Mouse (Mus musculus) ES-CJ7 (cell line): ENCODE data around the gene Fam107a.
"Not testable (repeated sequence)": the region's sequence is repeated elsewhere in the genome, so short reads cannot be mapped to it uniquely, and the experiment has no call there.

ENCODE experiments used
- DNase-seq: peaks from one replicate; pipeline ENCODE4 v3.0.0; 2011; ENCODE audit warnings: low read depth, low spot score

Gene Fam107a

DNA sequence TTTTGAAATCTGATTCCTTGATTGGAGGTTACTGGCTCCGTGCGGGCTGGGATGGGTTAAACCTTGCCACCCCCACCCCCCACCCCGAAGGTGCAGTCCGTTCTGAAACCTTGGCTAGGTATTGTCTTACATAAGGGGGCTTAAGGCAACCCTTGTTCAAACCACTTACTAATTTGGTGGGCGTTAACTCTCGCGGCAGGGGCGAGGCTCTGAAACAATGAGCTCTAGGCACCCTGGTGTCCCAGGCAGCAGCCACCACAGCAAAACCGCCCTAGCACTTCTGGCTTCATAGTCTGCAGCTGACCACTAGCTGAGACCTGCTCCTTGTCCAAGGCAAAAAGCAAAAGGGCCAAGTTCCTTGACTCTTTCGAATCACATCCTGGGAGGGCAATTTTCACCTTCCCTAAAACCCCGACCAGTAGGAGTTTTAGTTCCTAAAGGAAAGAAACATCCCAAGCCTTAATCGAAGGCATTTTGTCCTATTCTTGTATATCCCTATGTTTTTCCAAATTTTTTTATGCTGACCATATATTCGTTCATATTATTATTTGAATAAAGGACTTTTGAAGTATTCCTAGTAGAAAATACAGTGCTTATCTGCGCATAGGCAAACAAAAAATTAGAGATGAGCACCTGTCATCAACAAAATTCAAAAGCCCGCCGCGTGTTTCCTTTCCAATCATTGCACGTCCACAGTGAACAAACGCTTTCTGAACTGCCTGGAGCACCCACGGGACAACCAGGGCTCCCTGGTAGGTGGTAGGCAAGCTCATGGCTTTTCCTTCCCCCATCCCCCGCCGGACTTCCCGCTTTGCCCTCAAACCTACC is 1.2 kb downstream of the Fam107a start:
- peak; percentile 56 for DNase-seq

DNA sequence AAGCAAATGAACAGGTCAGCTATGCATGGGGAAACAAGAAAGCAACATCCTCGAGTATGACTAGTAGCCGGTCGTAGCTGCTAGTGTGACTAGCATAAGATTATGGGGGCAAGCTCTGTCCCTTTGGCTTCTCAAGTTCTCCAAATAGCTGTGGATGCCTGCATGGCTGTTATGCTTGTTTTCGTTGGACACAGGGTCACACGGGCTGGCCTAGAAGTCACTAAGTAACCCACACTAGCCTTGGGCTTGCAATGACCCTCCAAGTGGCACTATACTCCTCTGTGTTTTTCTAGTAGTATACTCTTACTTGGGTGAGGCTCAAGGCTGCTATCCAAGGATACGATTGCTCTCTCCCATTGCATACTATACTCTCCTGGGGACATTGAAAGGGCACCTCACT is 2.7 kb downstream of the Fam107a start:
- DNase-seq: no peak

DNA sequence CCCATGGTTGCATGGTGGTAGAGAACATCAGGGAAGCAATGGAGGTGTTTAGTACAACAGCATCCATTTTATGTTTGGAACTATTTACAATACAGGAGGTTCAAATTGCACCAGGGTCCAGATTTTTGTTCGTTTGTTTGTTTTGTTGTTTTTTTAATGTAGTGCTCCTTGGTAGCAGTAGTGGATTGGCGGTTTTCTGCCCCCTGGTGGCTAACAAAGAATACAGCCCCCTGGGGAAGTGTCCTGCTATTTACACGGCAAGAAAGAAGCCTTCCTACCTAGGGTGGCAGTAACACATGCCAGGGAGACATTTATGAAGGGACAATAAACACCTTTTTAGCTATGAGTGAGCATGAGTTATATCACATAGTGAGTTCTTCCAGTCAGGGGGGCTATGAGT is 3.3 kb downstream of the Fam107a start:
- peak; percentile 28 for DNase-seq

DNA sequence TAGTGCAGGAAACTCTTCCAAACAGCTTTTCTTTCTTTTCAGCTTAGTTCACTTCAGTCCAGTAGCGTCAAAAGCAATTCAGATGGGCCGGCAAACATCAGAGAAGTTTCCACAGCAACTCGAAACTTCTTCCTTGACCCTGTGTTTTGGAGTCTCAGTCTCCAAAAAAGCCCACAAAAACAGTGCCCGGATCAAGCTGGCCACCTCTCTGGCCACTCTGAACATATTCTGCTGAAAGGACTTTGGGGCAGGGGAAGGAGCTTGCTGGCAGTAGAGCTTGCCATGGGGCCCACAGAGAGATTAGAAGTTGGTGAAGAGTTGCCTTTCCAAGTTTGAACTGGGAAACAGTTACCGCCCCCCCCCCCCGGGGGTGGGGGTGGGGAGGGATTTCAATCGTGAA is 3.9 kb downstream of the Fam107a start:
- no peak for DNase-seq

DNA sequence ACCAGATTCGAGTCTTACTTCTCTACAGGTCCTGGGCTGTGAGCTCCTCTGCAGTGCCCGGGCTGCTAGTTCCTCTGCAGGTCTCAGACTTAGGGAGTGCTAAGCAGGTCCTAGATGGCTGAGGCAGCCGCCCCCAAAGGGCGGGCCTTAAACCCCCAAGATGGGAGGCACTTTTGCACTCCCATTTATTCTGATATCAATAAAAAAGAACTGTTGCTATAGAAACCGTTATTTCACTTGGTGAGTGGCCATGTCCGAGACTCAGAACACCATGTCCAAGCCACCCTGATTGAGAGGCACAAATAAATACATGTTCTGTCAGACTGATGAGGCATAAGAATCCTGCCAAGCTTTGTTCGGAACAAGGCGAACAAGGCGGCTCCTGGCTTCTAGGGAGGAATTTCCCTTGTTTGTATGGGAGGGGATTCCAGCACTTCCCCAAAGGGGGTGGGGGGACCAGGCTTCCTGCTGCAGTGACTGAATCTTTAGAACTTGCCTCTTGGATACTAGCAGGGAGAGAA is 8.1 kb downstream of the Fam107a start:
- DNase-seq: no peak

DNA sequence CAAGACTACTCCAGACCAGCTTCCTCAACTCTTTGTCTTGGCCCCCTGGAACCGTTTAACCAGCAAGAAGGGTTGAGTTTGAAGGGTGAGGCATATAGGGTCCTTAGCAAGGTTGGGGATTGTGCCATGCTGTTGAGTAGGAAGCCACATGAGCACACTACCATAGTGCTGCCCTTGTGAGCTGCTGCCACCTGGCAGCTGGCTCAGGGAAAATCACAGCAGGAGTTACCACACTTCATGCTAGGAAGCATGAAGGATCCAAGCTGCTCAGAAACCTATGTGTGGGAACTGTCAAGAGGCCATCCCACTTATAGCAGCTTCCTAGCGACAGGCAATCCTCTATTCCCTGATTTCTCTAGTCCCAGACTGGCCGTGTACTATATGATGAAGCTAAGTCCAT is 9.2 kb downstream of the Fam107a start:
- DNase-seq: no peak

DNA sequence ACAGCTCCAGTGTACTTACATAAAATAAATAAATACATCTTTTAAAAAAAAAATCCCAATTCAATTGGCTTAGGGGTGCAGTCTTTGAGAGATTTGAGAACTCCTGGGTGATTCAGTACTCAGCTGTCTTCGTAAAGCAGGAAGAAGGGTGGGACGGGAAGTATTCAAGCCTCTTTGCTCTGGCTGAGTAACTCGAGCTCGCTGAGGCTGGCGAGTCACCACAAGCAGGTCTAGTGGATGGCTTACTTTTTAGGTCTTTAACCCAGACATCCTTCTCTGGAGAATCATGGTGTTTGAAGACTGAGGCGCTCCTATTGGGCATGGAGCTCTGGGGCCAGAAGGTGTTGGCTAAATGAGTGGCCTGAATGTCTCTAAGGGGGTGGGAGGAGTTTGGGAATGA is 10.9 kb downstream of the Fam107a start:
- no peak for DNase-seq

DNA sequence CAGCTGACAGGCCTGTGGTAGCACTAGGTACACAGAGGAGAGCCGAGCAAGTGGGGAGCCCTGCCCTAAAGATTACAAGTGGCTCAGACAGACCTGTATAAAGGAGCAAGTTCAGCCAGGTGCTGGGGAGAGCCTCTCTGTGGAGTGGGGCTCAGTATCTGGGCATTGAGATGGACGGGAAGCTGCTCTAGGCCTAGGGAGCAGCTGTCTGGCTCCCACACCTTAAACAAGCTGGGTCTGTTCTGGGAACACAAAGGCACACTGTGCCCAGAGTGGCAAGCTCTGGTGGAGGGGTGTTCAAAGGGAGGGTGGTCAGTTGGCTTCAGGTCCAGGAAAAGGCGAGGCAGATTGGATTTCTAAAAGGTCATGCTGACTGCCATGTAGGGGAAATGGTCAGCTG is 12.8 kb downstream of the Fam107a start:
- DNase-seq: no peak

DNA sequence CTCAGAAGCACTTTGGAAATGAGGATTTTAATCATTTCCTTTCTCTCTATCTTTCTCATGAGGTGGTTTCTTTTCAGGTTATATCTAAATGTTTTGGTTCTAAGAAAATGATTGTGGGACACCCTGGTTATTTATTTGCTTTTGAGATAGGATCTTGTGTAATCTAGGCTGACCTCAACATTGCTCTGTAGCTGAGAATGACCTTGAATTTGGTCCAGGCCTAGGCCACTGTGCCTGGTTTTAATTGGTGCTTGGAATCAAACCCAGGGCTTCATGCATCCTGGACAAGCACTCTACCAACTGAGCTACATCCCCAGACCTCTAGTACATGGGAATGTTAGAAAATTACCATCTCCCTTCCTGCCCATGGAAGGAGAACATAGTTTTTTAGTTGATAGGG is 13.7 kb downstream of the Fam107a start:
- DNase-seq: no peak

DNA sequence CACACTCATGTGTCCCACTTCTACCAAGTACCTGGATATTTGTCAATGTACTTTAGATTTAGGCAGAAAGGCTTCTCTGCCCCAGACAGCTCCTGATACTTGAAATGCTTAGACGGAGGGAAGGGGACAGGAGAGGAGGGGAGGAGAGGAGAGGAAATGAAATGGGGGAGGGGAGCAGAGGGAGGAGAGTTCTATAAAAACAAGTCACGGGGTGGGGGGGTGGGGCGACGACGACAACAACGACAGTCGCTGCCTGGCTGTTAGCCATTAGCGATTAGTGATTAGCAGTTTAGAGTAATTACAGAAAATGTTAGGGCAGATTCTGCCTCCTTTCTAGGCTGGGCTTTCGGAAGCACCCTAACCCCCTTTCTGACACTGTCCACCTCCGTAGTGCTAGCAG is 15.1 kb downstream of the Fam107a start:
- DNase-seq: no peak

DNA sequence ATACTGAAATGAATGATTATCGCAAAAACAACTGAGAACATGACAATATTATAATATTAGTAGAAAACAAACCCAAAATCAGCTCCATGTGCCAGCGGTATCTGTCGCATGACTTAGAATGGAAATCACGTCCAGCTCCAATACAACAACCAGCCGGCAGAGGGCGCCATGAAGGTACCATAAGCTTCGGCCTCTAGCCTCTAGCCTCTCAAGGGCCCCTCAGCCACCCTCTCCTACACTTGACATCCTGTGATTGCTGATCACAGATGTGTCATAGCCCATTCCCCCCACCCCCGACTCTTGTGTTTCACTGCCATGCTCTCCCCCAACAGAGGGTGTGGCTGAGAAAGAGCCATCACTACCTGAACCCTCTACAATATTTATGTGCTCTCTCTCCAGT is 17.5 kb downstream of the Fam107a start:
- peak; percentile 79 for DNase-seq

DNA sequence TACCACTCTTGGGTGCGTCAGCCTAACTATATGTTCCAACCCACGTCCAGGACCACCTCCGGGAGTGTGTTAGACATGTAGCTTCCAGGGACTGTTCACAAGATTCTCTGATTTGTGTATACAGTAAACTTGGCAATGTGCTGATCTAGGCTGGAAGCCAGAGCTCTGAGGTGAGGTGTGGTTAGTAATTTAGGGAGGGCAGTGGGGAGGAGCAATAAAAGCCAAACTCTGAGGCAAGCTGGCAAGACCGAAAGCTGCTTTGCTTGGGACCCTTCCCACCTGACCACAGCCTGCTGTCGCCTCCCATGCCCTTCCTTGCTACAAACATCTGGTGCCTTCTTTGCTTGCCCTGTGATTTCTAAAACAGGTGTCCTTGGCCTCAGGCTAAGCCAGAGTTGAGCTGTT is 19.9 kb downstream of the Fam107a start:
- DNase-seq: no peak

DNA sequence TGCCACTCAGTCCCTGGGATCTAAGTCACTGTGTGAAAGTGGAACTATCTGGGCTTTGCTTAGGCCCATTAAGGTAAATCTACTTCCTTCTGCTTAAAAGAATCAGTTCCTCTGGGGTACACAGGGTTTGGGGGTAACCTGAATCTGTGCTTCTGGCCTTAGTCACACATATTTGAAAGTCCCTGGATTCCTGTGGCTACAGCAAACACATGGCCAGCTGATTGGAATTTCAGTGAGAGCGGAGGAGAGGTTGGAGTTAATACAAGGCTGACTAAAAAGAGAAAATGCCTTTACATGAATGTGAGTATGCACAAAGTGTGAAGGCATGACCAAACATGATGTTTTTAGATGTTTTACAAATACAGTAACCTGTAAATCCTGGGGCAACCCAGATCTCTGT is 23.6 kb downstream of the Fam107a start:
- DNase-seq: no peak

DNA sequence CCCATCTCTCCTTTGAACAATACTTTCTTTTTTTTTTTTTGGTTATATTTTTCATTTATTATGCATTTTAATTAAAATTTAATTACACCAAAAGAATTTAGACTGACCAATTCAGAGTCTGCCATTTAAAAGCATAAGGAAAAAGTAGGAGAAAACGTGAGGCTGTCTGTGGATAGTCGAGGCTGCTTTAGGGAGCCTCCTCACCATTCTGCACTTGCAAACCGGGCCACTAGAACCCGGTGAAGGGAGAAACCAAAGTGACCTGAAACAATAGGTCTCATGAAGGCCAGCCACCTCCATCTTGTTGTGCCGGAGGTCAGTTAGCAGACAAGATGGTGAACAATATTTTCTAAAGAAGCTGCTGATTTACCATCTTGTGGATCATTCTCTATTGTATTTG is 31.2 kb downstream of the Fam107a start:
- DNase-seq: peak; percentile 47

DNA sequence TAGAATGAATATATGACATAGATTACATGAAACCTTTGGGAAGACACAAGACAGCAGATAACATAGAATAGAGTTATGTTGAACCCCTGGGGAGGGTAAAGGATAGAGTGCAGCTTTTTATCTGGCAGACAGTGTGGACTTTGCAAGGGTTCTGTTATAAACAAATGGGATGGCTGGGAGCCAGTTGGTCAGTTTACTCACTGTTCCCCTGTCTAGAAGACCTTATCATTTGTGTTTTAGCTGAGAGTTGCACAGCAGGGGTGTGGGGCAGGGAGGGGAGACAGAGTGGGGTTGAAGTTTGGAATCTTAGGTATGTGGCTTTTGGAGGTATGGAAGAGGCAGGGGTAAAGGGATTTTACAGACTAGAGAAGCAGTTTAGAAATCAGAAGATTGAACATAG is 34.0 kb downstream of the Fam107a start:
- peak; percentile 28 for DNase-seq

DNA sequence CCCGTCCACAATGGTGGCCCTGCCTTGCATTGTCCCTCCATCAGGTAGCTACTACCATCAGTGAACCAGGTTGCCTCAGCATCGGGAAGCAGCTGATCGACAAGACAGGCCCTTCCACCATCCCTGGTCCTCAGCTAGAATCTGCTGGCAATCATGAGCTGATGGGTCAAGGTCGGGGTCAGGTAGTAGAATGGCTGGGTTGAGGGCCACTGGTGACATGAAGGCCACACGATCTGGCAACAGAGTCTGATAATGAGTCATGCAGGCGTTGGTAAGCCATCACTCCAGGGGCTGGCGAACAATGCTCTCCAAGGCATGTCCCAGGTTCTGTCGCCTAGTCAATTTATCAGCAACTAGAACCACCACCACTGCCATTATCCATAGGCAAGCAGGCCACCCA is 46.5 kb downstream of the Fam107a start:
- not testable (repeated sequence) for DNase-seq

DNA sequence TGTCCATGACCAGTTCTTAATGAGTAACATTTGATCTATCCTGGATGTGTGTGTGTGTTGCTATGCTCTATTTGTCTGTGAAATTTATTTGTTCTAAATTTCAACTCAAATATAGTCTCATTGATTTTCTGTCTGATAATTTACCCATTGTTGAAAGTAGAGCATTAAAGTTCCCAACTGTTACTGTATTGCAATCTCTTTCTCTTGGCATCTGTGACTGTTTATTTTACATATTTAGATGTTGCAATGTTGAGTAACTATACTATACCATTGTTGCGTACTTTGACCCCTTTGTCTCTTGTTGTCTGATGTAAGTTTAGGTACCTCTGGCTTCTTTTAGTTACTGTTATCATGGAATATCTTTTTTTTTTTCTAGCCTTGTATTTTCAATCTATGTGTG is 53.4 kb downstream of the Fam107a start:
- DNase-seq: no peak

DNA sequence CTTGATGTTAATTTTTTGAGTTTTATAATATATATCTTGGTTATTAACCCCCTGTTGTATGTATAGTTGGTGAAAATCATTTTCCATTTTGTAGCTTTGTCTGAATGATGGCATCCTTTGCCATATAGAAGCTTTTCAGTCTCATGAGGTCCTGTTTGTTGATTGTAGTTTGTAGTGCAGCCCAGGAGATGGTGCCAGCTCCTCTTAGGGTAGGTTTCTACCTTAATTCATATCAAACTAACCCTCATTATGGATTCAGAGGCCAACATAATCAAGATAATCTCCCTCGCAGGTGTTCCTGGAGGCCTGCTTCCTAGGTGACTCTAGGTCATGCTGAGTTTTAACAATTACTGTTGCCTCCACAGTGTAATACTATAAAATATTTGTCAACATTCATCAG is 55.6 kb downstream of the Fam107a start:
- DNase-seq: no peak

DNA sequence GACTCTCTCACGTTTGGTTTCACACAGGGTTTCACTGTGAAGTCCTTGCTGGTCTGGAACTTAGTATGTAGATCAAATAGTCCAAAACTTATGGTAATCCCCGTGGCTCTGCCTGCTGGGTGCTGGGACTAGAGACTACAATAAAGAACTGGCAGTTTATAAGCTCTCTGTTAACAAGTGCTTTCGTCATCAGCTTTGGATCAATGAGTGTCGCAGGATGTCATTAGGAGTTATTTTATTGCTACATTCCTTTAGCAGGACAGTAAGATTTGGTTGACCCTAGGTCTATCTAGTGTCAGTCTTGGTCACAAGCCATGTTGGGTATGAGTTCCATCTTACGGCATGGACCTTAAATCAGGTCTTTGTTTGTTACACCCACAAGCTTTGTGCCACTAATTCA is 57.6 kb downstream of the Fam107a start:
- DNase-seq: no peak

DNA sequence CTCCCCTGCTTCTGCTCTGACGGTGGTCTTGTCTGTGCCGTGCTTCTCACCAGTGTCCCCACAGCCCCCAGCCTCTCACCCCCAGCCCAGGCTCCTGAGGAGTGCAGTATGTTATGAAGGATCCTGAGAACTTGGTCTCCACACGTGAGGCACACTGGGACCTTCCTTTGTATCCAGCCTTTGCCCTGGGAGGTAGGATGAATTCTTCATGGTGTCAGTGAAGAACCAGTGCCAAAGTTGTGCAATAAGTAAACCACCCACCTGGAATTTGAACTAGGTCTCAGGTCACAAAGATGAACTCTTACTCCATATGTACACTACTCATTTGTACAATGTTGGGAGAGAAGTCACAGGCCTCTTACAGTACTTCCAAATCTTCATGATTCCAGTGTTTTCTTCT is 58.7 kb downstream of the Fam107a start, which contains the start of gene Acox2:
Gene Acox2, minus strand, starts transcription at position 188 of the 400 bp plus-strand sequence.
- DNase-seq: peak; percentile 1

DNA sequence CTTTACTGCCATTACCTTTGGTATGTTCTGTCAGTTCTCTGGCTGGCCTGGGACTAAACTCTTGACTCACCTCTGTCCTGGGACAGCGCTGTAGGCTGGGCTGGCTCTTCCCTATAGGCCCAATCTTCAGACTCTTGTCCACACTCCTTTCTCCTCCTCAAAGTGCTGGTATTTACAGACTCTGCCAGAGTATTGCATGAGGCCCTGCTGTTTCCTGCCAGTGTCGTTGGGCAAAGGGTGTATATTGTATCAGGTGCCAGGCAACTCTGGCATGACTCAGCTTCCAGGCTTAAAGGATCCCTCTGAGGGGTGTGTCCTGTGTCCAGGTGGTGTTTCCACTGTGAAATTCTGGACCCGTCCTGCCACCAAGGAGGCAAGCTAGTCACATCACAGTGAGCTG is 59.1 kb downstream of the Fam107a start:
- peak; percentile 1 for DNase-seq

DNA sequence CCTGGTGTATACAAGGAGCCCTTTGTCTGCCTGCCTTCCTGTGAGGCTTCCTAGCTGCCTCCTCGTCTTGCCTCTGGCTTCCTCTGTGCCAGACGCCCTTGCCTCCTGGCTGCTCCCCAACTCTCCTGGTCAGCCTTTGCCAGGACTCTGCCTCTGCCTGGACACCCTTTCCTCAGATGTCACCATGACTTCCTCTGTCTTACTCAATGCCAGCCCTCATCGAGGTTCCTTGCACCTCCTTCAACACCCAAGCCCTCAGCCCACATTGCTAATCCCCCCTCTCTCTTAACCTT is 59.5 kb downstream of the Fam107a start:
- DNase-seq: no peak

DNA sequence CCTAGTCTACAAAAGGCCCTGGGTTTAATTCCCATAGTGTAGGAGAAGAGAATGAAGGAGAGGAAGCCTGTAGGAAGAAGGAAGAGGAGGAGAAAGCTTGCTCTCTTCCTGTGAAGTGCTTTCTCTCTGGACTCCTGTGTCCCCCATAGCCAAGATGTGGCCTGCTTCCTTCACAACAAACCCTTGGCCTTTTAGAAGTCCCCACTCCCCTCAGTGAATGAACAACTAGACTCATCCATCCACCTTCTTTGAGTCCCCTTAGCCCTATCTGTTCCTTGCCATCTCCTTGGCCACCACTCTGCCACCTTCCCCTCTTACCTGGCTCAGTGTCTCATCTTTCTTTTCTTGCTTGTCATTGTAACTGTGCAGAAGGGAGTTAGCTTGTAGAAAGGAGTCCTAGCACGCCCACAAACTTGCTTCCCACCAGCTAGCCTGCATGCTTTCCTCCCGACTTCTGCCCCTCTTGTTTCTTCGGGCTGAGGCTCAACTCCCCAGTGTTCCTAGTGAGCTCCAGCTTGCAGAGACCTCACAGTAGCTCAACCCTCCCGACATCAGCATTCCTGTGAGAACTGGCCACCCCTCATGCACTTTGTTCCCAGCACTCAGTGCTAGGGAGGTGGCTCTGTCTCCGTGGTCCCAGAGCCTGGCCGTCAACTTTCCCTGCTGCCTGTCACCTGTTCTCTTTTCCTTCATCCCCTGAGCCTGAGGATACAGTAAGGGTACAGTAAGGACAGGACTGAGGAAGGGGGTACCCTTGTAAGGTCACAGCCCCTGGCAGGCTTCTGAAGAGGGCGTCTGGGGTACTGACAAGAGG is 60.1 kb downstream of the Fam107a start:
- no peak for DNase-seq
